Mouse (Mus musculus): ENCODE results near the gene Nrxn3.

DNA sequence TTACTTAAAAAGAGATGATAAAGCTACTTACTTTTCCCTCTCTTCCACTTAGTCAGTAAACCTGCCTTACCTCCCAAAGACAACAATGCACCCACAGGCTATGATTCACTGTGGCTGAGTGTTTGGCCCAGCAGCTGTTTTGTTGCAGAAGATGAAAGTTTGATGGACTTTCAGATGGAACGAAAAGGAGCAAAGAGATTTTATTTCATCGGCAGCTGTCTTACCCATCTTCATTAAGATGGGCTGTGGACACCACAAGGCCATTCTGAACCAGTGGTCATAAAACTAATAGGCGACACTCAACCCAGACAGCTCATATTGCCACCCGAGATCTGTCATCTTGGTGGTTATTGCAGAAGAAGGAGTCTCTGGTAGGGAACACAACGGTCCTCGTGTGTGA, 1108.6 kb downstream of the Nrxn3 start:
- TF ChIP-seq SRF (IDR thresholded peaks at IDR 0.05; ENCODE audit: control insufficient read depth, insufficient read length, low read depth) (no peak), POLR2A (IDR thresholded peaks at IDR 0.05; ENCODE audit: insufficient read length, low read depth) (no peak), E2F4 (IDR thresholded peaks at IDR 0.05; ENCODE audit: insufficient read depth) (no peak), USF1 (IDR thresholded peaks at IDR 0.05; ENCODE audit: low read depth) (no peak), CEBPB (IDR thresholded peaks at IDR 0.05; ENCODE audit: insufficient read depth, poor library complexity, severe bottlenecking) (0 out of 2 replicates have a peak, but pooled peaks have one; percentile 57), MYOD1 (IDR thresholded peaks at IDR 0.05; ENCODE audit: control insufficient read depth in 1 of 3, insufficient read length in 2 of 3, low read depth in 2 of 3) (peak; percentile 82 to 86 (median 85)), POLR2AphosphoS2 (IDR thresholded peaks at IDR 0.05; ENCODE audit: insufficient read length, low read depth) (no peak), MAX (IDR thresholded peaks at IDR 0.05; ENCODE audit: low read depth) (no peak), MYOG (IDR thresholded peaks at IDR 0.05; ENCODE audit: control insufficient read depth in 1 of 3, insufficient read depth in 1 of 3, insufficient read length in 2 of 3, low read depth in 2 of 3) (peak in 2 of 3 experiments; percentile 63 to 88), TCF12 (IDR thresholded peaks at IDR 0.05; ENCODE audit: insufficient read depth, poor library complexity, severe bottlenecking) (peak; percentile 94), TCF3 (IDR thresholded peaks at IDR 0.05; ENCODE audit: insufficient read length, low read depth) (peak; percentile 46)
